Mouse (Mus musculus) thymus, adult 2 months (tissue): ENCODE data around the gene C2cd2l.

Experiments used
- CTCF ChIP-seq: fragments of 200-500 bp; IDR thresholded peaks from 2 replicates; pipeline ENCODE4 v1.5.1; 2012; ENCODE audit warnings: mild to moderate bottlenecking, control low read depth, low read length, moderate library complexity, borderline replicate concordance; ENCODE audit not compliant: control insufficient read depth, poor library complexity, insufficient read depth; ENCODE audit errors: extremely low read depth
- POLR2A ChIP-seq: fragments of 200-500 bp; IDR thresholded peaks from 2 replicates; pipeline ENCODE4 v1.6.1; 2012; ENCODE audit warnings: mild to moderate bottlenecking, low read length, control low read depth, moderate library complexity; ENCODE audit not compliant: control insufficient read depth, poor library complexity, insufficient read depth; ENCODE audit errors: extremely low read depth

DNA sequence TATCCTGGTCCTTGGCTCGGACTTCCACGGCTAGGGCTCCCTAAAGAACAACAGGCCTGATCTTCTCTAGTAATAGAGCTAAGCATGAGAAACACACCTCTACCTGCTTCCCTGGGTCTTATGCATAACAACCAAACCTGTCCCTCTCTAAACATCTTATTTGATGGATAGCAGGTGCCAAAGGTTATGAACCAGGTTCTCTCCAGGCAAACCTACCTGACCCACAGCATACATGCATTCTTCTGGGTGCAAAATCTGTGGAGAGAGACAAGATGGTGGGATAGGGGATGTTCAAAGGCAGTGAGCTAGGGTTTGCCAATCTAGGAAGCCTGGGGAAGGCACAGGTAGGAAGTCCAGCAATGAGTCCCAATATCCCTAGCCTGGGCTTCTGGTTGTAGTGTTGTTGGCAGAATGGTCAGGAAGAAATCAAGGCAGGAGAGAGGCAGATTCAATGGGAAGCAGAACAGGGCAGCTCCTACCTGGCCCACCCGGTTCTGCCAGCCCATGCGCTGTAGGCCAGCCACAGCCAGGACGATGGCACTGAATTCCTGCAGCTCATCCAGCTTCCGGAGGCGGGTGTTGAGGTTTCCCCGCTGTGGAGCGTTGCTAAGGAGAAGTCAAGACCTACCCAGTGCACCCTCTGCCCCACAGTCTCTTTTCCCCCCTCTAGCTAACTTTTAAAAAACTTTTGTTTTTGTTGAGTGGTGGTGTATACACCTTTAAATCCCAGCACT is 17.5 kb upstream of the C2cd2l start:
- TF ChIP-seq POLR2A (no peak), CTCF (no peak)
